Mouse (Mus musculus) layer of hippocampus, adult 9-10 months (tissue): Measurements from ENCODE around the gene Eif2ak4.

Source experiments
- DNase-seq: peaks from one replicate; pipeline ENCODE4 v3.0.0; 2022; ENCODE audit warnings: low spot score

Gene Eif2ak4

GRCm38 (mm10) chr2:118405568-118405967 lies 17.1 kb downstream of the Eif2ak4 start:
- no peak for DNase-seq

GRCm38 (mm10) chr2:118406811-118407210 lies 18.4 kb downstream of the Eif2ak4 start:
- no peak for DNase-seq

DNA sequence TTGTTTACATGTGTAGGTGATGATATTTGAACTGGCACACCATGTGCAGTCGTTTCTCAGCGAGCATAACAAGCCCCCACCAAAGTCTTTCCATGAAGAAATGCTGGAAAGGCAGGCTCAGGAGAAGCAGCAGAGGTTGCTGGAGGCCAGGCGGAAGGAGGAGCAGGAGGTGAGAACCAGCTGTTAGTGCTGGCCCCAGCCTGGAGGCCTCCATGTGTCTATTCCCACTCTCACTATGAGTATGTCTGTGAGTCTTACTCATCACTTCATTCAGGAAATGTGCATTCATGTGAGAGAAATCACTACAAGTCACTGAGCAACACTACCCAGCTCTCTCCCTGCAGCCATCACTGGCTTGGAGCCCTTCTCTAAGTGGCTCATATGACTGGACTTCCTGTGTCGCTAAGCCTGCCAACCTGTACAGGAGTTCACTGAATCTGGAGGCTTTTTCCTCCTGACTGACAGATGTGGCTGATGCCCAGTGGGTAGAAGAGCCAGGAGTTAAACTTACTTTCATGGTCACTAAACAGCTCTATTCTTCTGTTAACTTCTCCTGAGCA lies 20.0 kb downstream of the Eif2ak4 start:
- no peak for DNase-seq

GRCm38 (mm10) chr2:118412821-118413220 lies 24.4 kb downstream of the Eif2ak4 start:
- DNase-seq = no peak

GRCm38 (mm10) chr2:118415601-118416355 lies 27.4 kb downstream of the Eif2ak4 start:
- DNase-seq = no peak

DNA sequence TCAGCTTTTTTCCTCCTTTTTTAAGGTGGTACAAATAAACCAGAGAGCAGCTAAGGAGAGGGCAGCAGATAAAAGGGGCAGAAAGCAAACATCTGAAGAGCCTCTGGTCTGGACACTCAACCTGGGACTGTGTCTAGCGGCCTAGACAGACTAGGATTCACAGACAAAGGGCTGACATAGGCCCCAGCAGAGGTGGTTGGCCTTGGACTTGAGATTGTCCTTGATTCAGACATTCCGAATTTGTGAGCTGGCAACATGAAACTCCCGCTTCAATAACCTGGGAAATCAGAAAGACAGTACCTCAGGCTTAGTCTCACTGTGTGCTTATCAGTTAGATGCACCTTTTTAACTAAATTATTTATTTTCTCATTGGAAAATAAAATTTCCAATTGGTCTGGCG lies 29.7 kb downstream of the Eif2ak4 start:
- no peak for DNase-seq

DNA sequence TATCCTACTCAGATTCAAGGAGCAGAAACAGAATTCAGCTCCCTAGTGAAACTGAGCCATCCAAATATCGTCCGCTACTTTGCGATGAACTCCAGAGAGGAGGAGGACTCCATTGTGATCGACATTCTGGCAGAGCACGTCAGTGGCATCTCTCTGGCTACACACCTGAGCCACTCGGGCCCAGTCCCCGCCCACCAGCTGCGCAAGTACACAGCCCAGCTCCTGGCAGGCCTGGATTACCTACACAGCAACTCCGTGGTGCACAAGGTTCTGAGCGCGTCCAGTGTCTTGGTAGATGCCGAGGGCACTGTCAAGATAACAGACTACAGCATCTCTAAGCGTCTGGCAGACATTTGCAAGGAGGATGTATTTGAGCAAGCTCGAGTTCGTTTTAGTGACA lies 33.5 kb downstream of the Eif2ak4 start:
- no peak for DNase-seq

- DNase-seq = no peak
Observed at GRCm38 (mm10) chr2:118422385-118422784, 34.0 kb downstream of the Eif2ak4 start.

GRCm38 (mm10) chr2:118428296-118428695 lies 39.9 kb downstream of the Eif2ak4 start:
- no peak for DNase-seq

GRCm38 (mm10) chr2:118429297-118429696 lies 40.9 kb downstream of the Eif2ak4 start:
- DNase-seq = no peak

GRCm38 (mm10) chr2:118430630-118431029 lies 42.2 kb downstream of the Eif2ak4 start:
- no peak for DNase-seq

- no peak for DNase-seq
Observed at GRCm38 (mm10) chr2:118431589-118431988, 43.2 kb downstream of the Eif2ak4 start.

- DNase-seq = no peak
Observed at GRCm38 (mm10) chr2:118442172-118442571, 53.8 kb downstream of the Eif2ak4 start.

DNA sequence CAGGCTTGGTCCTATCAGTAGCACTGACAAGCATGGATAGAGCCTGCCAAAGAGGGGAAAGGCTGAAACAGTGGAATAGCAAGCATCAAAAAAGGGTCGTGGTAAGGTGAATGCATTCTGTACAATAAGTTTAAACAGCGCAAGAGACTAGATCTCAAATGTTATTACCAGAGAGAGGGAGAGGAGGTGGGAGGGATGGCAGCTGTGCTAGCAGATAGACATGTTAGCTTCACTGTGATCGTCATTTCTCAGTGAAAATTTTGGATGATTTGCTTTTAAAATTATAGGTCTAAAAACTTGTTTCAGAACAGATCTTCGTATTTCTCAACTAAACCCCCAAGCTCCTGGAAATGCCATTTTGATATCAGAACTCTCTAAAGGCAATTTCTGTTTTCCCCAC lies 54.3 kb downstream of the Eif2ak4 start:
- DNase-seq = no peak

GRCm38 (mm10) chr2:118445696-118446674 lies 57.6 kb downstream of the Eif2ak4 start:
- no peak for DNase-seq

- no peak for DNase-seq
Observed at GRCm38 (mm10) chr2:118448181-118448580, 59.8 kb downstream of the Eif2ak4 start.

DNA sequence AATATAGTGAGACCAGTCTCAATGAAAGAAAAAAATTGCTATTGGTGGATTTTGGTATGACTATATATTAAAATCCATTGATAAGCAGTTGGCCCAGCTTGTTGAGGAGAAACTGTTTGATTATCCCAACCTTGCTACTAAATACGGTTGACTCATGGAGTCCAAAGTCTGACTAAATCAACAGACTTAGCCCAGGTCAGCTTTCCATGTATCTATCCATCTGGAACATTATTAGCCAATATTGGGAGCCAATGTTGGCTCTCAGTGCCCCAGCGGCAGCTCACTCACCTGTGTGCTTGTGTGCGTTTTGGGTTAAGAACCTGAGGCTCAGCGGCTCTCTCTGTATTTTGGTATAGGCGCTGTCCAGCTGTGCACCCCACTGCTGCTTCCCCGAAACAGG lies 62.6 kb downstream of the Eif2ak4 start:
- no peak for DNase-seq

GRCm38 (mm10) chr2:118457029-118457428 lies 68.6 kb downstream of the Eif2ak4 start:
- no peak for DNase-seq

GRCm38 (mm10) chr2:118457463-118458261 lies 69.2 kb downstream of the Eif2ak4 start:
- peak; percentile 50 for DNase-seq

- DNase-seq = no peak
Observed at GRCm38 (mm10) chr2:118461480-118462165, 73.2 kb downstream of the Eif2ak4 start.

- DNase-seq = no peak
Observed at GRCm38 (mm10) chr2:118463480-118463879, 75.1 kb downstream of the Eif2ak4 start.
